Mouse (Mus musculus) liver, embryonic 14 days (tissue): Measurements from ENCODE around the gene Cfap61. TPM values are rescaled to one million over a fixed set of nuclear protein-coding genes. Genes with fewer than 3 reads are reported as not detected.

ENCODE experiments used
- polyA plus RNA-seq: library from polyadenylated mRNA; depleted of rRNA; stranded (reverse); fragments of >200 nt; gene quantifications from 2 replicates; pipeline ENCODE4 v1.2.3, GENCODE M21; 2012; rRNA removed

Gene Cfap61
- 0.10 TPM in 1 of 2 replicates, not detected in the other for polyA plus RNA-seq

DNA sequence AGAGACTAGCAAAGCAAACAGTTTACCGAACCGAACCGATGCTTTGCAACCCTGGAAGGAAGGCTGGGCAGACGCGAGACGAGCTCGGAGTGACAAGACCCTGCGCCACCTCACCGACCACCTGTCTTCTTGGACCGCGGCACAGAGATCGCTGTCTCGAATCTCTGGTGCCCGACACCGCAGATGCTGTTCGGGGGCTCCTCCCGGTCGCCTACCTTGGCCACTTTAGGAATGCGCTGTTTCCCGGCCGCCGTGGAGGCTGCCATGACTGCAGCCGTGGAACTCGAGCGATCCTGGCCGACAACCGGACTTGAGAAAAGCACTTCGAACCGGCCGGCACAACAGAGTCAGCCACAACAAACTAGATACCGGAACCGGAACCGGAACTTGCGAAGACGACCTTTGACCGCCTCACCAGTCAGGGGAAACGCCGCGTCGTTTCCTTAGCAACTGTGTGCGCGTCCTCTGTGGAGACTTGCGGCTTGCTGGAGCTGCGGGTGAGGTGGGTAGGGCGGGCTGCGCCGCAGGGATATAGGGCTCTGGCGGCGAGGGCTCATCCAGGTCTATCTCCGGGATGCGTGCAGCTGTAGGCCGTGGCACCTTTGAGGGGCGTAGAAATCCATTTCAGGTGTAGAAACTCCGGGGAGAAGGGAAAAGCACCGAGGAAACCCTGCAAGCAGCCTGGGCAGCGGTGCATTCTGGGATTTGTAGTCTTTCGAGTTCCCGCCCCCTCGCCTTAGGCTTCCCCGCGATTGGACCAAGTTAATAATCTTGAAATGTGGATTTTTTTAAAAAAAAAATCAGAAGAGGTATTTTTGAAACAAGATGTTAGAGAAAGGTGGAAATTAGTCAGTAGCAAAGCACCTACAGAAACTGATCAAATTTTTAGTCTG is at the start of gene Cfap61, which contains the start of gene Crnkl1:
TSS of gene Cfap61 (plus strand) at position 446 of the 893 bp plus-strand sequence.
TSS of gene Crnkl1 (minus strand) at position 676 of the 893 bp plus-strand sequence.

DNA sequence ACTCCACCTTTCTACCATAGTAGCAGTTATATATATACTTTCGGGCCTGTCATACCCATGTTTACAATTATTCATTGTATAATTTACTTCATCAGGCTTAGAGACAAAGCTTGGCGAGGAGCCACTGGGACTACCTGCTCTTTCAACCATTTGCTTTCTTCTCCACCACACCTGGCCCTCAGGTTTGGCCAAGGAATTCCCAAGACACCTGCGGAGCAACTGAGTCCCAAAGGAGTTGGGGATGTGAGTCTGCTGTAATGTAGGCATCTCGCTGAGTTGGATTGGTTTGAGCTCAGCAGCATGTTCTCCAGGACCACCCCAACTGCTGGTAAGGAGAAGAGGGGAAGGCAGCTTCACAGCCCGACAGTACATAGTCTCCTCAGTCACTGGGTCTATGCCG is 32.7 kb upstream of the Cfap61 start, which contains the start of gene Naa20:
TSS of gene Naa20 (plus strand) at position 239 of the 400 bp plus-strand sequence.

DNA sequence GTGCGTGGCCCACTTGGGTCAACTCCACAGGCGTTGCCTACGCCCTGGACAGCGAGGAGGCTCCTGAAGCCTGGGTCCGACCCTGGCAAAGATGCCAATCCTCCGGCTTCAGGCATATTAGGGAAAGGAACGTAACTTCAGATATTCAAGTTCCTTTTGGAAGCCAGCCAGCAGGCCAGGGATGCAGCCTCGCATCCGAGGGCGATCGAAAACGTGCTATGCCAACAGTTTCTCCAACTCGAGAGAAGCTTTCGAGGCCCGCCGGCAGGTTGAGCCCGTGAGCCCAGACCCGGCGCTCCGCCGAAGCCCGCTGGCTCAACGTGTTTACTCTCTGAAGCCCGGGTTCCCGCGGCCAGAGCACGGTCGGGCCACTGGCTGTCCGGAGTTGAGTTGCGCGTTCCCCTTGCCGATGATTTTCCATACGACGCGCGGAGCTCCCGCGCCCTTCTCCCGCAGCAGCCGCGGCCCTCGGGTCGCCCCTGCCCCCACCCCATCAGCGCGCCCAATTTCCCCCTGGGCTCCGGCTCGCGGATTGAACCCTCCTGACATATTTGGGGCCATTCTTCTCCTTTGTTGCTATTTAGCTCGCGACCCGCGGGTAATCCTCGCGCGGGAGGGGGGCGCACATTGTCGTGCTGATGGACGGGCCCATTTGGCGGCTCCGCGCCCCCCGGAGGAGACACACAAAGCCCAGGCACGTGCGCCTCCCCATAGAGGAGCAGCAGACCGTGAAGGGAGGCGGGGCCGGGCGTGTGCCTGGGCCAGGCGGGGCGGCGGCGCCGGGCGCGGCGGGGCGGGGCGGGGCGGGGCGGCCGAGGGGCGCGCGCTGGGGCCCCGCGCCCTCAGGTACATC is 286.7 kb downstream of the Cfap61 start, which contains the start of gene Insm1:
TSS of gene Insm1 (plus strand) at position 846 of the 853 bp plus-strand sequence.

Other genes starting within 250 kb of the Cfap61 start
- 31.2 and 34.1 TPM in 2 replicates for gene Naa20, start 32.7 kb upstream of the Cfap61 start, polyA plus RNA-seq
- gene Crnkl1, start 230 bp downstream of the Cfap61 start, polyA plus RNA-seq = 12.1 TPM in 2 replicates